Mouse (Mus musculus) brain, embryonic 18.5 days (tissue): Measurements from ENCODE around the gene Il17re.

Source experiments
- DNase-seq: peaks from one replicate; pipeline ENCODE4 v3.0.0-alpha.2; 2012; ENCODE audit warnings: low read depth, low spot score

Gene Il17re

DNA sequence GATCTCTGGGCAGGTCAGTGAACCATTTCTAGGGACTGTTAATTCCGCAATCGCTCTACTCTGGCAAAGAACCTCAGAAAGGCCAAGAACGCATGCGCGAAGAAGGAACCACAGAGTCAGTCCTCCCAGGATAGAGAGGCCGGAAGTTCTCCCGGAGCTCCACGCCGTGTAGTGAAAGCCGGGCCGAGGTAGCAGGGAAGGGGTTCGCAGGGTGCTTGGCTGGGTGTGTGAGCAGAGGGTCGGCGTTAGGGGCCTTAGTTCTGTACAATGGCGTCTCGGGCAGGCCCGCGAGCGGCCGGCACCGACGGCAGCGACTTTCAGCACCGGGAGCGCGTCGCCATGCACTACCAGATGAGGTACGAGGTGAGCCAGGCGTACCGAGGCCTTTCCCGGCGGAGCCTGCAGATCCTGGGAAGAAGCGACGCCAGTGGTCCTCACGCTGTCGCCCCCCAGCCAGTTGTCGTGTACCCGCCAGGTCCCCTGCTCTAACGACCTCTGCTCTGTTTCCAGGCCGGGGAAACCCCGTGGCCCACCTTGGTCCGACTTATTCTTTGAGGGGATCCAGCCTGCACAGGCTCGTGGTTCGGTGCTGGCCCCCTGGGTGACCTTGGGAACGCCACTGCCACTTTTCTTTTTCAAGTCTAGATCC lies 15.7 kb upstream of the Il17re start, which contains the start of gene Jagn1:
TSS of gene Jagn1 (plus strand) at position 128 of the 649 bp plus-strand sequence.
- peak; percentile 85 for DNase-seq

GRCm38 (mm10) chr6:113443091-113443490 lies 15.2 kb upstream of the Il17re start:
- no peak for DNase-seq

DNA sequence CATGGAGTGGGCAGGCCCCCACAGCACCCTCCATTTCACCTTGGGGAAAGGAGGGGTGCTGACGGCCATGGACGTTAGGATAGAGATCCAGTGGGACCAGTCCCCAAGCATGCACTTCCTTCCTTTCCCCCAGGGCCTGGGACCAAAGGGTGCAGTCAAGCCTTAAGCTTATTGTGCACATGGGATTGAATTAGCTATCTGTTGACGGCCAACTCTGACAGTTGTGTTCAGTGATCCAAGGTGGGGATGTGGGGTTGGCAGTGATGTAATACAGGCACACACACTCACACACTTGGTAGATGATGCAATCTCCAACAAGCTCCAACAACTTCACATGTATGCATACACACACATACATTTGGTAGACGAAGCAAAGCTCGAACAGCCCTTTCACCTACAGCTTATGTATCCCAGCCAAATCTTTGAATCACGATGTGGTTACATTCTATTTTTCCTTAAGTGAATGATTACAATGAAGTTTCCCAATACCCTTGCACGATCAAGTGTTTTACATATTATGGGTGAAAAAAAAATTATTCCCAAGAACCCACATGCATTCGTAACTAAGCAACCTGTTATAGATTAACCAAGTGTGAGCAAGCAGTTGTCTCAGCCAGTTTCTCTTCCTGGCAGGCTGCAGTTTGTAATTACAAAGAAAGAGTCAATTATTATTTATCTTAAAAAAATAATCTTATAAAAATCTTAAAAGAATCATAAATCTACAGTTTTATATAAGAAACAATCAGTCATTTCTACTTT lies 13.9 kb upstream of the Il17re start:
- no peak for DNase-seq

- no peak for DNase-seq
These were observed 10.6 kb upstream of the Il17re start for GRCm38 (mm10) chr6:113447639-113448038.

DNA sequence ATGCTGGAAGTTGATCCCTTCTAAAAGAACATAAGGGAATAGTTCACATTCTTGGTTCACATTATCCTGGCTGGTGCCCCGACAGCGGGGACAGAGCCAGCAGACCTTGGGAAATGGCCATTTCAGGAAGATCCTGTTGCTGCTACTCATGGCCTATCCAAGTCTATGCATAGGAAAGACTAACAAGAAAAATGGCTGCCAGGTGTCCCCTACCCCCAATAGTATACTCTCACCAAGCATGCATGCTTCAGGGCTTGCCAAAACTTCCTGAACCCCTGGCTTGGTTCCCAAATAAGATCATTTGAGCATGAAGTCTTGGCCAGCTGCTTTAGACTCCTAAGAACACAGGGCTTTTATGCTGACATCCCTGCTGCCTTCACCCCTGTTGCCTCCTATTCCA lies 6.4 kb upstream of the Il17re start:
- no peak for DNase-seq

GRCm38 (mm10) chr6:113455007-113455406 lies 3.3 kb upstream of the Il17re start:
- DNase-seq = no peak

GRCm38 (mm10) chr6:113458635-113459034 lies 351 bp downstream of the Il17re start:
- DNase-seq = no peak

DNA sequence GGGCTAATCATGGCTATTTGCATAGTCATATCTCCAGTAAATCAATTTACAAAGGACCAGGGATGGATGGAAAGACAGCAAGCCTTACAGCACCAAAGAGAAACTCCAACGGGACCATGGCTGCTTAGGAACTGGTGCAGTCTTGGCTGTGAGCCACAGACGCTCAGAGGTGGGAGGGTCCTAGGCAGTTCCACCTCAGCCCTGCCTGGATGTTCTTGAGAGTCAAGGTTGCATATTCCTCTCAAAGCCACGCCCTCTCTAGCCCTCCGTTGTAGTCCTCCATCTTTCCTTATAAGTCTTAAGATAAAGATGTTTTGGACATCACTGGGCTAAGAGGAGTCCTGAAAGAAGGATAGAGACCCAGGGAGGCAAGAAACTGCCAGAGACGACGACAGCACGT lies 5.8 kb downstream of the Il17re start:
- DNase-seq = no peak

GRCm38 (mm10) chr6:113465602-113466001 lies 7.3 kb downstream of the Il17re start:
- DNase-seq = no peak

DNA sequence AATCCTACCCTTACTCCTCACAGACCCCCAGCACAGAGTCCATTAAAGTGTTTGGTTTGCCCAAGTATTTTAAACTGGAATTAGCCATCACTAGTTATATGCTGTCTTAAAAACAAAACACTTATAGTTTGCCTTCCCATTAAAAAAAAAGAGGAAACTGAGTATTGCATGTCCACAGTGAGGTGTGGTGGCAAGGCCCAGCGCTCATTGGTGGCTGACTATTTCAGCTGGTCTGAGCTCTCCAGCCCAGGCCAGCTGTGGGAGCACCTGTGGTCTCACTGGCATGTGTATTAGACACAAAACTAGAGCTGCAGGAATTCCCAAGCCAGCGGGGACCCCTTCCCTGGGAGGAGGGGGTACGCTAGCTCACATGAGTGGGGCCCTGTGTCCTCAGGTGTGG lies 10.2 kb downstream of the Il17re start:
- no peak for DNase-seq

DNA sequence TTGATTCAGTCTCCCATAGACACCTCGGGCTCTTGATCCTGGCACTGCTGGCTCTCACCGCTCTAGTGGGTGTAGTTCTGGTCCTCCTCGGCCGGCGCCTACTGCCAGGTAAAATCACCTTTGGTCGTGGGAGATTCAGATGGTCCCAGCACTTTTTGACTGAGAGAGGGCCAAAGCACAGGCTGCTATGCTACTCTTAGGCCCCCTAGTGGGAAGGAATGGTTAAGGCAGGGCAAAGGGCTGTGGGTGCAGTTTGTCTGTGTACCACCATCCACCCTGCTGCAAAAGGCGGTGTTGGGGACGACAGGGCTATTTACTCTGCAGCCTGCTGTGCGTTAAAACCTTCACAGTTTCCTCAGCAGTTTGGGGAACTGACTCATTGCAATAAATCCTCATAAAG lies 10.7 kb downstream of the Il17re start:
- no peak for DNase-seq

DNA sequence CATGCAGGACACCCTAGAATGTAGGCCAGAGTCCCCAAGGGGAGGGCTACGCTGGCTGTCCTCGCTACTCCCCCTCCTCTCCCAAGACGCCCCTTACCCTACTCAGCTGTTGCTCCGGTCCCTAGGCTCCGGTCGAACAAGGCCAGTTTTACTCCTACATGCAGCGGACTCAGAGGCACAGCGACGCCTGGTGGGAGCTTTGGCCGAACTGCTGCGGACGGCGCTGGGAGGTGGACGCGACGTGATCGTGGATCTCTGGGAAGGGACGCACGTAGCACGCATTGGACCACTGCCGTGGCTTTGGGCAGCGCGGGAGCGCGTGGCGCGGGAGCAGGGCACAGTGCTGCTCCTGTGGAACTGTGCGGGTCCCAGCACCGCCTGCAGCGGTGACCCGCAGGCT lies 11.1 kb downstream of the Il17re start:
- no peak for DNase-seq

- no peak for DNase-seq
These were observed 13.1 kb downstream of the Il17re start, which contains the start of gene Il17rc for GRCm38 (mm10) chr6:113471297-113471936. TSS of gene Il17rc (plus strand) at chr6:113471427.

DNA sequence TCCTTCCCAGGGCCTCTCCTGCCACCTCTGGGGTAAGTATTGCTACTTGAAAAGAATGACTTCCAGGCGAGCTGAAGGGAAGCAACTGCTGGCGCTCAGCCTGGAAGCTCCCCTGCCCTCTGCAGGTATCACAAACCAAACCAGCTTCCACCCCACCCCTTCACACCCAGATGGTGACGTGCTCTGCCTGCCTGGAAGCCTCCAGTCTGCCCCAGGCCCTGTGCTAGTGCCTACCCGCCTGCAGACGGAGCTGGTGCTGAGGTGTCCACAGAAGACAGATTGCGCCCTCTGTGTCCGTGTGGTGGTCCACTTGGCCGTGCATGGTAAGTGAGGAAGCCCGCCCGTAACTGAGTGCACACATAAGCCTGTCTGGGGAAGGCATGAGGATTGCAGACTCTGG lies 13.8 kb downstream of the Il17re start:
- DNase-seq = no peak

DNA sequence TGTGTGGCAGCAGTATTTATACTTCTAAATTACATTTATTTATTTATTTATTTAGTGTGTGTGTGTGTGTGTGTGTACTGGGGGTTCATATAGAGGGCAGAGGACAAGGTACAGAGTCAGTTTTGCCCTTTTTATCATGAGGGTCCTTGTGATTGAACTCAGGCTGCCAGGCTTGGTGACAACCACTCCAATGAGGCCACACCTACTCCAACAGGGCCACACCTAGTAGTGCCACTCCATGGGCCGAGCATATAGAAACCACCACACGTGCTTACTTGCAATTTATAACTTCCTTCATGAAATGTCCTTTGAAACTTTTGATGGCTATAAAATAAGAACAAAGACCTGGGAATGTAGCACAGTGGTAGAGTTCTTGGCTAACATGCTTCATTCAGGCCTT lies 15.0 kb downstream of the Il17re start:
- no peak for DNase-seq

GRCm38 (mm10) chr6:113473715-113474114 lies 15.4 kb downstream of the Il17re start:
- DNase-seq = no peak

GRCm38 (mm10) chr6:113477353-113477752 lies 19.1 kb downstream of the Il17re start:
- DNase-seq = no peak

DNA sequence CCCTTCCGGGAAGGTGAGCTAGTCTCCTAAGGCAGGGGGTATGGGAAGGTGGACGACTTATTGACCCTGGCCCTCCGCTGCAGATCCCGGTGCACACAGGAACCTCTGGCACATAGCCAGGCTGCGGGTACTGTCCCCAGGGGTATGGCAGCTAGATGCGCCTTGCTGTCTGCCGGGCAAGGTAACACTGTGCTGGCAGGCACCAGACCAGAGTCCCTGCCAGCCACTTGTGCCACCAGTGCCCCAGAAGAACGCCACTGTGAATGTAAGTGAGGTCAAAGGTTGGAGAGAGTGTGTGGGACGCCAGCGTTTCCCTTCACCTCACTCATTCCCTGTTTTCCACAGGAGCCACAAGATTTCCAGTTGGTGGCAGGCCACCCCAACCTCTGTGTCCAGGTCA lies 20.6 kb downstream of the Il17re start:
- DNase-seq = no peak

GRCm38 (mm10) chr6:113480555-113481373 lies 22.5 kb downstream of the Il17re start:
- DNase-seq = no peak

- DNase-seq = no peak
These were observed 24.3 kb downstream of the Il17re start for GRCm38 (mm10) chr6:113482477-113483099.

DNA sequence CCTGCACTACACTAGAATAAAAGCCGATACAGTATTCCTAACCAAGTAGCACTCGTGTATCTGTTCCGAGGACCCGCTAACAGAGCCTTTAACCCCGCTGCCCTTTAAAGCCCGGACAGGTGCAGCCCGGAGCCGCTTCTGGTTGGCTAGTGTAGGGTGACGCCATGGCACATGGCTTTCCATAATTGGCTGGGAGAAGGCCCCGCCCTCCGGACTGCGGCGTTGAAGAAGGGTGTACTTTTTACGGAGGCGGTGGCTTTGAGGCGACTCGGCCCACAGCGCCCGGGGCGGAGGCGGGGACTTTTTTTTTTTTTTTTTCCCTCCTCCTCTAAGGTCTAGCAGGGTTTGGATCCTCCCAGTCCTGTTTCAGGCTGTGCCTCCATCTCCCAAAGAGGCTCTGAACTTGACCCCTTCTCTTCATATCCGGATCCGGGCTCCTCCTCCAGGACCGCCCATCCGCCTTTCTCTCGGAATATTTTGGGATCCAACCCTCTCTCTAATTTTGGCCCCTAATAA lies 24.9 kb downstream of the Il17re start, which contains the start of gene Creld1:
TSS of gene Creld1 (plus strand) at position 198 of the 516 bp plus-strand sequence.
- peak; percentile 93 for DNase-seq
